Mouse (Mus musculus) stomach, postnatal 0 days (tissue): ENCODE results near the gene Pard6b. TPM values are rescaled to one million over a fixed set of nuclear protein-coding genes. Genes with fewer than 3 reads are reported as not detected.

Source experiments
- ATAC-seq: fragments of 200-750 bp; cut with Nextera tagmentation; 2 replicates; pipeline ENCODE4 v1.8.0; 2017; ENCODE audit not compliant: low FRiP score, low TSS enrichment
- DNase-seq: peaks from one replicate; pipeline ENCODE4 v3.0.0-alpha.2; 2016; ENCODE audit warnings: low spot score
- H3K27ac ChIP-seq: fragments of 300-500 bp; sonication (generic); replicated peaks from 2 replicates; pipeline ENCODE4 v1.5.1; 2014; ENCODE audit warnings: mild to moderate bottlenecking, control low read depth
- H3K27me3 ChIP-seq: fragments of 300-500 bp; sonication (generic); 2 replicates; pipeline ENCODE4 v1.6.1; 2014; ENCODE audit warnings: low read length; ENCODE audit not compliant: control insufficient read depth, insufficient read depth
- H3K36me3 ChIP-seq: fragments of 300-500 bp; sonication (generic); 2 replicates; pipeline ENCODE4 v1.6.1; 2014; ENCODE audit warnings: low read length, mixed read lengths; ENCODE audit not compliant: control insufficient read depth, insufficient read depth
- H3K4me1 ChIP-seq: fragments of 300-500 bp; sonication (generic); replicated peaks from 2 replicates; pipeline ENCODE4 v1.6.1; 2014; ENCODE audit warnings: antibody characterized with exemption; ENCODE audit not compliant: control insufficient read depth, insufficient read depth
- H3K4me2 ChIP-seq: fragments of 300-500 bp; sonication (generic); replicated peaks from 2 replicates; pipeline ENCODE4 v1.6.1; 2014; ENCODE audit warnings: low read depth, mild to moderate bottlenecking, control low read depth, moderate library complexity
- H3K4me3 ChIP-seq: fragments of 300-500 bp; sonication (generic); 2 replicates; pipeline ENCODE4 v1.5.1; 2014; ENCODE audit warnings: low read depth, low read length, control low read depth
- H3K9ac ChIP-seq: fragments of 300-500 bp; sonication (generic); 2 replicates; pipeline ENCODE4 v1.6.1; 2014; ENCODE audit warnings: mild to moderate bottlenecking, low read length, control low read depth, mixed read lengths
- H3K9me3 ChIP-seq: fragments of 300-500 bp; sonication (generic); 2 replicates; pipeline ENCODE4 v1.6.1; 2016; ENCODE audit warnings: low read length; ENCODE audit not compliant: control insufficient read depth
- CTCF ChIP-seq: IDR thresholded peaks from 2 replicates; pipeline ENCODE4 v1.5.1; 2016; ENCODE audit warnings: antibody characterized with exemption, low read depth, mild to moderate bottlenecking, moderate library complexity
- EP300 ChIP-seq: optimal IDR thresholded peaks from 2 replicates; pipeline ENCODE3; 2016; ENCODE audit warnings: antibody characterized with exemption
- WGBS: fragments of 180-500 bp; shearing (Covaris S2); extraction: QIAGEN DNeasy Blood & Tissue Kit; methylation state at CpG from one replicate; pipeline ENCODE4 v1.1.7; 2014; 5-methylcytosine and 5-hydroxymethylcytosine counted together
- polyA plus RNA-seq: library from polyadenylated mRNA; unstranded; fragments of >200 nt; fragmentation: Nextera tagmentation; extraction: Ambion mirVana; gene quantifications from 2 replicates; pipeline ENCODE4 v1.2.1, GENCODE M21; 2015

The Pard6b gene
- polyA plus RNA-seq, 1 experiment from 2014 or later = 11.8 TPM

GRCm38 (mm10) chr2:168050000-168050942 lies 30.5 kb upstream of the Pard6b start:
- Histone ChIP-seq H3K36me3 (no peaks in the 10 kb centered on the region), H3K9ac (peak overlapping the region; percentile 61), H3K9me3 (no peaks in the 10 kb centered on the region), H3K4me2 (peak overlapping the region; percentile 88), H3K4me3 (peak overlapping the region; percentile 48), H3K27me3 (no peaks in the 10 kb centered on the region), H3K27ac (peak overlapping the region; percentile 58; the same call in 1 of the 2 replicates), H3K4me1 (0 out of 2 replicates have a peak, but pooled peaks cover 4% of the 10 kb centered on the region)
- ATAC-seq (peak; percentile 13; the same call in 1 of the 2 replicates), DNase-seq (peak; percentile 47)
- TF ChIP-seq EP300 = no peak
- peak; percentile 8; the same call in 1 of the 2 replicates for TF ChIP-seq CTCF
- 1% methylated on average over 55 of the region's 56 CpGs for WGBS

GRCm38 (mm10) chr2:168052156-168052555 lies 28.6 kb upstream of the Pard6b start:
- TF ChIP-seq CTCF (no peak), EP300 (no peak)
- Histone ChIP-seq H3K9ac (no peak overlapping the region), H3K36me3 (no peaks in the 10 kb centered on the region), H3K27me3 (no peaks in the 10 kb centered on the region), H3K4me3 (no peak overlapping the region), H3K9me3 (no peaks in the 10 kb centered on the region), H3K27ac (no peak overlapping the region), H3K4me2 (no peak overlapping the region), H3K4me1 (0 out of 2 replicates have a peak, but pooled peaks cover 3% of the 10 kb centered on the region)
- no peak for ATAC-seq
- 77% methylated on average over 1 of the region's 1 CpGs for WGBS
- DNase-seq = no peak

- 24% methylated on average over 2 of the region's 2 CpGs for WGBS
- peak; percentile 74 for DNase-seq
These were observed 28.1 kb upstream of the Pard6b start for GRCm38 (mm10) chr2:168052689-168053088.

DNA sequence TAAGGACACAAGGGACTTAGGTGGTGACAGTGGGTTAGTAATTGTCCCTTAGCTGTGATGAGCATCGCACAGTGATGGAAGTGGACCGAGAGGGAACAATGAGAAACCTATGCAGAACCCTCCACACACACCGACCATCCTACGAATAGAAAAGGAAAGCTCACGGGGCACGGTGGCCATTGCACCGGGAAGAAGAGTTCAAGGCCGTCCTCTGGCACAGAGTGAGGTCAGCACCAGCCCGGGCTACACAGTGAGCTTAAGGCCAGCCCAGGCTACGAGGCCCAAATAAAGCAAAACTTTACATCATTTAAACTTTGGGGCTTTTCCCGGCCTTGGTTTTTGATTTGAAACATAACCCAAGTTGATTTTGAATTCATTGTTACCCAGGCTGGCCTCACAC lies 26.7 kb upstream of the Pard6b start:
- no peak overlapping the region for H3K4me3 ChIP-seq
- no peak for TF ChIP-seq EP300
- 90% methylated on average over 11 of the region's 11 CpGs for WGBS

More at GRCm38 (mm10) chr2:168052689-168053088, 28.1 kb upstream of the Pard6b start:
- no peaks in the 10 kb centered on the region for H3K27me3 ChIP-seq
- H3K27ac ChIP-seq = no peak overlapping the region
- H3K4me3 ChIP-seq = no peak overlapping the region
- no peaks in the 10 kb centered on the region for H3K9me3 ChIP-seq
- no peaks in the 10 kb centered on the region for H3K4me1 ChIP-seq
- no peak for TF ChIP-seq EP300
- TF ChIP-seq CTCF = peak; percentile 80
- no peak for ATAC-seq
- no peak overlapping the region for H3K9ac ChIP-seq
- H3K36me3 ChIP-seq = no peaks in the 10 kb centered on the region
- no peak overlapping the region for H3K4me2 ChIP-seq

GRCm38 (mm10) chr2:168055910-168056665 lies 24.7 kb upstream of the Pard6b start:
- H3K4me1 ChIP-seq = no peaks in the 10 kb centered on the region
- 33% methylated on average over 14 of the region's 14 CpGs for WGBS
- no peak overlapping the region for H3K9ac ChIP-seq
- H3K36me3 ChIP-seq = no peaks in the 10 kb centered on the region
- DNase-seq (no peak), ATAC-seq (no peak)
- no peak overlapping the region for H3K4me2 ChIP-seq
- no peaks in the 10 kb centered on the region for H3K27me3 ChIP-seq
- no peaks in the 10 kb centered on the region for H3K9me3 ChIP-seq
- no peak overlapping the region for H3K4me3 ChIP-seq
- TF ChIP-seq EP300 = no peak
- TF ChIP-seq CTCF = no peak
- no peak overlapping the region for H3K27ac ChIP-seq

More for the DNA sequence above, 26.7 kb upstream of the Pard6b start:
- no peaks in the 10 kb centered on the region for H3K4me1 ChIP-seq
- no peak overlapping the region for H3K4me2 ChIP-seq
- ATAC-seq = no peak
- no peak for DNase-seq
- H3K27me3 ChIP-seq = no peaks in the 10 kb centered on the region
- H3K36me3 ChIP-seq = no peaks in the 10 kb centered on the region
- H3K9ac ChIP-seq = no peak overlapping the region
- no peaks in the 10 kb centered on the region for H3K9me3 ChIP-seq
- no peak overlapping the region for H3K27ac ChIP-seq
